Mouse (Mus musculus): ENCODE data around the gene 1700069L16Rik. TPM values are rescaled to one million over a fixed set of nuclear protein-coding genes. Genes with fewer than 3 reads are reported as not detected.

The 1700069L16Rik gene
- polyA plus RNA-seq, 1 experiment from 2014 or later = not detected

Other genes with a start within 250 kb of the 1700069L16Rik start
- 2.2 and 2.8 TPM in 2 replicates for gene Wscd2, start 234.4 kb downstream of the 1700069L16Rik start, polyA plus RNA-seq (2014; fragmentation: Nextera tagmentation; extraction: Ambion mirVana)
- gene Cmklr1, start 74.3 kb downstream of the 1700069L16Rik start, polyA plus RNA-seq (2014; fragmentation: Nextera tagmentation; extraction: Ambion mirVana) = 2.2 and 2.6 TPM in 2 replicates
- gene Ficd, start 11.0 kb upstream of the 1700069L16Rik start, polyA plus RNA-seq (2014; fragmentation: Nextera tagmentation; extraction: Ambion mirVana) = 4.0 and 4.6 TPM in 2 replicates
- gene Sart3, start 47.7 kb upstream of the 1700069L16Rik start, polyA plus RNA-seq (2014; fragmentation: Nextera tagmentation; extraction: Ambion mirVana) = 25.9 and 27.7 TPM in 2 replicates
- gene Iscu, start 48.0 kb upstream of the 1700069L16Rik start, polyA plus RNA-seq (2014; fragmentation: Nextera tagmentation; extraction: Ambion mirVana) = 128 and 132 TPM in 2 replicates
- gene Tmem119, start 75.7 kb upstream of the 1700069L16Rik start, polyA plus RNA-seq (2014; fragmentation: Nextera tagmentation; extraction: Ambion mirVana) = 6.1 and 7.8 TPM in 2 replicates
- 2.3 and 3.1 TPM in 2 replicates for gene Selplg, start 107.9 kb upstream of the 1700069L16Rik start, polyA plus RNA-seq (2014; fragmentation: Nextera tagmentation; extraction: Ambion mirVana)
- 84.9 and 88.2 TPM in 2 replicates for gene Coro1c, start 184.0 kb upstream of the 1700069L16Rik start, polyA plus RNA-seq (2014; fragmentation: Nextera tagmentation; extraction: Ambion mirVana)